Mouse (Mus musculus) lung, postnatal 25 days (tissue): ENCODE results near the gene Camk1.
A peak's percentile ranks its signal among the peaks of the same experiment; 100 is the strongest.

Source experiments
- DNase-seq: peaks from one replicate; pipeline ENCODE4 v3.0.0; 2022; ENCODE audit warnings: low spot score

The Camk1 gene

DNA sequence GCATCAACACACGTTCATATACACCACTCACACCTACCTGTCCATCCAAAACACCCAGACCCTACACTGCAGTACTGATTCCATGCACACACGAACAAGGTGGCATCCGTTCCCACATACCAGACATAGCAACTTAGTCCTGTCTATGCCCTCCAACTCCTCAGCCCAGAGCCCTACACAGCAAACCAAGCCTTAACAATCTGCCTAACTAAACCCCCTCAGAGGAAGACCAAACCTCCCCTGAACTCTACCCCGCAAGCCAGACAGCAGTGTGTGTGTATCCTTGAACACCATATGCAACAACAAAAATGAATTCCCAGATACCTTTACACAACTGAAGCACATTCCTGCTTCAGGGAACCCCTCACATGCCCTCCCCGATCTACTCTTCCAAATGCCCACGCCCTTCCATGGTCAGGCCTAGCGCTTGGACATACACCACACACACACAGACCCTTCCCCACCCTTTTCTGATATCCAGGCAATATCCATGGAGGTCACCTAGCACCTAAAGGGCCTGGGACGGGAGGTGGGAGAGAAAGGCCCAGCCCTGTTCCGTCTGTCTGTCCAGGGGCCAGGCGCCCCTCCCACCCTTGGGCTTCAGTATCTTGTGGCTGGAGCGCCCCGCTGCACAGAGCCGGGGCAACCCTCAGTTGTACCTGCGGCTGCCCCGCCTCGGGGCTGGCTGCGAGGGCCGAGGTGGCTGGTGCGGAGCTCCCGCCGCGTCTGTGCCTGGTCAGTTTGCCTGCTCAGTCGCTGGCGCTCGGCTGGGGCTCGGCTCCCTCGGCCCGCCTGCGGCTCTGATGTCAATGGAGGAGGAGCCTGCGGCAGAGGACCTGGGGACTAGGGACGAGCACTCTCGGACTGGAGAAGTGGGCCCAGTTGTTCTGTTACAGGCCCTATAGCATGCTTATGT is at the start of gene Camk1:
Gene Camk1 (minus strand): TSS at position 808 of the 916 bp plus-strand sequence.
- peak; percentile 89 for DNase-seq

- peak; percentile 10 for DNase-seq
These were observed 48.7 kb upstream of the Camk1 start for GRCm38 (mm10) chr6:113392387-113393071.

GRCm38 (mm10) chr6:113392015-113392386 is 48.2 kb upstream of the Camk1 start:
- DNase-seq = no peak

- DNase-seq = no peak
These were observed 46.9 kb upstream of the Camk1 start for GRCm38 (mm10) chr6:113390715-113391114.

DNA sequence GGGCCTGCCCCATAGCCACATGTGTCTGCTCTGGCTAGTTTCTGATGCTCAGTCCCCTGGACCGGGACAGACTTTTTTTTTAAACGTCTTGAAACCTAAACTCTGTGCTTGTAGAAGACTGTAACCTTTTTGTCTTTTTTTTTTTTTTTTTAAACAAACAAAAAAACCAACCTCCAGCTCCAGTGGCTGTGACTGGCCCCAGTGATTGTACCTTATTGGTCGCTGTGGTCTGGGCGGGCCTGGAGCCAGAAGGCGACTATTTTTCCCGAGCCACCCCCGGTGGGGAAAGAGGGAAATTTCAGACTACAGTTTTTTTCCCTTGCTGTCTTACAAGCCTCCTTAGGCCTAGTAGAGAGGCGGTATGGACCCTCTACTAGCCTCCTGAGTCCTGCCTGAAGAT is 45.2 kb upstream of the Camk1 start, which contains the start of gene Ttll3:
Gene Ttll3 (plus strand): TSS at position 301 of the 400 bp plus-strand sequence.
- DNase-seq = no peak

DNA sequence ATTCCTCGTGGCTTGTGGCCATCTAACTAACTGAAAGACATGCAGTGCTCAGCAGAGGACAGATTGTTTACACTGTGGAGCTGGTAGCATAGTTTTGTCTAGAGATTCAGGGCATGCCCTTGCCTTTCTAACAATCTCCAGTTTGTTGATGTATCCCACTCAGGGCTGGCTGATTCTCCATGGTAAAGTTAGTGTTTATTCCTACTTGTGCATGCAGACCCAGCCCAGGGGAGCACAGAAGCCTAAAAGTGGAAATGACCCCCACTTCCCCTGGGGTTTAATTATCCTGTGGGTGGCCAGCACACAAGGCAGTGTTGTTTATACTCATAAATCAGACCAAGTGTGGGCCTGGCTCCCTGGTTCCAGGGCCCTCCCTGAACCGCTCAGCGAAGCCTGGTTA is 42.2 kb upstream of the Camk1 start:
- no peak for DNase-seq

DNA sequence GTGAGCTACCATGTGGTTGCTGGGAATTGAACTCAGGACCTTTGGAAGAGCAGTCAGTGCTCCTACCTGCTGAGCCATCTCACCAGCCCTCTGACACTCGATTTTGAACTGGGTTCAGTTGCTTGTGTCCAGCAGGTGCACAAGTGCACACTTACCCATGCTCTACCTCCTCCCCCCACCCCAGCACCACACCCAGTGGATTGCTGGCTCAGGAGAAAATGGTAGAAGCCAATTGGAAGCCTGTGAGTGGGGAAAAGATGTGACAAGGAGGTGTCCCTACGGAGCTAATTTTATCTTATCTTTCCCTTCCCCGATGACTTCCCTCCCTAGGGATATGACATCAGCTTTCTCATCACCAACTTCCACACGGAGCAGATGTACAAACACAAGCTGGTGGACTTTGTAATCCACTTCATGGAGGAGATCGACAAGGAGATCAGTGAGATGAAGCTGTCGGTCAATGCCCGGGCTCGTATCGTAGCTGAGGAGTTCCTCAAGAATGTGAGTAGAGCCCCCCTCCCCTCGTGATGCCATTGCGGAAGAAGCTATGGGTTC is 41.5 kb upstream of the Camk1 start:
- no peak for DNase-seq

DNA sequence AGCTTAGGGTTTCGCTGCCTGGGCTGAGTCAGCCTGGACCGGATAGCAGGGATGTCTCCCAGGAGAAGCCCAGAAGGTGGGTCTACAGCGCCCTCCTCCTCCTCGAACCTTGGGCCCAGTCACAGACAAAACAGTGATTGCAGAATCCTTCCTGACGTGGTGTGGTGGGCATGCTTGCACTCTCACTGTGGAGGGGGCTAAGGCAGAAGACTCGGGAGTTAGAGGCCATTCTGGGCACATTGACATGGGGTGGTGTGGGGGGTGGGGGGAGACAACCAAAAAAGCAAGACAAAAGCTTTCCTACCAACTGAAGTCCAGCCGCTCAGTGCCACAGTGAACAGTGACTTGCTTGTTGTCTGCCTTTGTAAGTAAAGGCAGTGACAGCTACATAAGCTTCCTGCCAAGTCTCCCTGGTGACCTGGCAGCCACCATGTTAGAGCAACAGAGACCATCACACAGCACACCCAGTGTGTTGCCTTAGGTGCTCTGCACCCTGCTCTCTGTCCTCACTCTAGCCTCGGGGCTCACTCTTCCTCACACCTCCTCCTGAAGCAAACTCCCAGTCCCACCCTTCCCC is 40.7 kb upstream of the Camk1 start:
- no peak for DNase-seq

DNA sequence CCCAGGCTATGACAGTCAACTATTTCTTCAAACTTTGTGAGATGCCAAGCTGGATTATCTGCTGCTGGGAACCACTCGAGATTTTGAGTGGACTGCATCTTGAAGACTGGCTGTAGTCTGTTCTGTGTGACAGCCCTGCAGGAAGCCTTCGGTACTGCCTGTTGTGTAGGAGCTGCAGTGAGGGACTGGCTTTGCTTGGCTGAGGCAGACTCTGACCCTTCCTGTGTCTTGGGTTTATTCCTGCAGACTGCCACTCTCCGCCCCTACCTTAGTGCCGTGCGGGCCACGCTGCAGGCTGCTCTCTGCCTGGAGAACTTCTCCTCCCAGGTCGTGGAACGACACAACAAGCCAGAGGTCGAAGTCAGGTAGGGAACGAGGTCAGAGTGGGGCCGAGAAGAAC is 36.7 kb upstream of the Camk1 start:
- DNase-seq = no peak

DNA sequence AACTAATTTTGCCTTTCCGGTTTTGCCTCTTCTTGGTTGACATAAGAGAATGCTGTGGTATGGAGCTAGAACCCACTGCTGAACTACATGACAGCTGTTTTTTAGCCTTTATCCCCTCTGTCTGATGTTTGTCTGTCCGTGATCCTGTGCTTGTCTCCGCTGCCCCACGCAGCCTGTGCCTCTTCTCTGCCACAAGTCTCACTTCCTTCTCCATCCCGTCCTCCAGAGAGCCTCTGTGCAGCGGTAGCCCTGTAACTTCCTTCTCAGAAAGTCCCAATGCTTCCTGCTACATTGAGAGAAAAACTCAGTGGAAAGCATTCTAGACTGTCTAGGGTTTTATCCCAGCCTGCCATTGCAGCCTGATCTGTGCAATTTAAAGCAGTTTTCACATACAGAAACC is 35.5 kb upstream of the Camk1 start:
- DNase-seq = no peak

DNA sequence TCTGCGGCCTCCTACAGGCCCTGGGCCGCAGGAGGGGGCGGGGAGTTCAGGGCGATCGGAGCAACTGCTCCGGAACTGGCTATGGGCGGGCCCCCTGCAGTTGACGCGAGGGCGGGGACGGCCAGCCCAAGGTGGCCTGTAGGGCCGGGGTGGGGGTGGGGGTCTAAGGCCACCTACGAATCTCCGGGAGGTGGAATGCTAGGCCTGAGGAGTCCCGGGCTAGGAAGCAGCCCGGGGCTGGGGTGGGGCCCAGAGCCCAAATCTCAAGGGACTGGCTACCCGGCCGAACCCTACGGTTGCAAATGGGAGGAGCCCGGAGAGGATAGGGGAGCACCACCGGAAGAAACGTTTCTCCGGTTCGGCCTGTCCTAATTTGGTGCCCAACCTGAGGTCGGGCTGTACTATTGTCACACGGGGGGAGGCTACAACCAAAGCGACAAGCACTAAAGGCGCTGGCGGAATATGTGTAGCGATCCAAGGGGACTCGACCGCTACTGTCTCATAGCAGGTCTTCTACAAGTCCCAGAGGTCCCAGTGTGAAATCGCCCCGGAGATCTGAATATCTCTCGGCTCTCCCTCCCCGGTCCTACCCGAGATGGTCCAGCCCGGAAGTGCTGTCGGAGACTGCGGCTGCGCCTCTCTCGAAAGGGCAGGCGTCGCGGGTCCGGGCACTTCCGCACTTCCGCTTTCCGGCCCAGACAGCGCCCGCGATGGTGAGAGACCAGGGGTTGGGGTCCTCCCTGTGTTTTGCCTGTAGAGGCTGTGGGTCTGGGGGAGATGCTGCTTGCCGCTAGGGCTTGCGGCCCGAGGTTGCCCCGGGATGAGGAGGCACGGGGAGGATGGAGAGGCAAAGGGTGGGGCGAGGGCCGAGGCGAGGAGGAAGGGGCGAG is 34.0 kb upstream of the Camk1 start, which contains the start of the genes Tada3 and Arpc4:
Gene Tada3 (minus strand): TSS at position 388 of the 890 bp plus-strand sequence.
Gene Arpc4 (plus strand): TSS at position 620 of the 890 bp plus-strand sequence.
- peak; percentile 94 for DNase-seq

- DNase-seq = no peak
These were observed 33.4 kb upstream of the Camk1 start for GRCm38 (mm10) chr6:113377172-113377495.

DNA sequence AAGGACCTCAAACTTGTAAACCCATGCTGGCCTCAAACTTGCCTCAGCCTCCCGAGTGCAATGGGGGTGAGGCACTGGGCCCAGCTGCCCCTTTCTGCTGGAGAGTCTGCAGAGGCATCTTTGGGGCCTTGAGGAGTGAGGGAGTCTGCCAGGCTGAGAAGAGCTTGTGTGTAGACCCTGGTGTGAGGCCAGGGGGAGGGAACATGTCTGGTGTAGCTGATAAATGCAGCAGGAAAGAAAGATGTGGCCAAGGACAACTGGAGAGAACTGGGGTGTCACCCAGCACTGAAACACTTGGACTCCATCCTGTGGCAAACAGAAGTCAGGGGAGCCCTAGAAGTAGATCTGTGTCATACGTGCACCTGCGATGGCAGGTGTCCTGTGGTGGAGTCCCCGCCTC is 29.7 kb upstream of the Camk1 start:
- DNase-seq = no peak

GRCm38 (mm10) chr6:113370194-113370929 is 26.6 kb upstream of the Camk1 start:
- no peak for DNase-seq

DNA sequence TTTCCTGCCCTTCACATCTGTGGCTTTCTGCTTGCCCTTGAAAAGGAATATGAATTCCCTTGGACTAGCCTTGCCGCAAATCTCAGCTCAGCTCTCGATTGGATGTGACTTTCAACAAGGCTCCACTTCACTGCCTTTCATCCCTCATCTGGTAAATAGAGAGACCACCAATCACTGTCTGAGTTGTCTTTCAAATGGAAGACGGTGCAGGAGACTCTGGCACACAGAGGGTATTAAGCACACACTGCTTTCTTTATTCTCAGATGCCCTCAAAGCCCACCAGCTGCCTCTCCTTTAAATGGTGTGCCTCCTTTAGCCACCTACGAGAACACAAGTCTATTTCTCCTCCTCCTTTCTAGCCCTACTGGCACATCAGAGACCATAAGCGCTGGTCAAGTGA is 24.8 kb upstream of the Camk1 start:
- no peak for DNase-seq

DNA sequence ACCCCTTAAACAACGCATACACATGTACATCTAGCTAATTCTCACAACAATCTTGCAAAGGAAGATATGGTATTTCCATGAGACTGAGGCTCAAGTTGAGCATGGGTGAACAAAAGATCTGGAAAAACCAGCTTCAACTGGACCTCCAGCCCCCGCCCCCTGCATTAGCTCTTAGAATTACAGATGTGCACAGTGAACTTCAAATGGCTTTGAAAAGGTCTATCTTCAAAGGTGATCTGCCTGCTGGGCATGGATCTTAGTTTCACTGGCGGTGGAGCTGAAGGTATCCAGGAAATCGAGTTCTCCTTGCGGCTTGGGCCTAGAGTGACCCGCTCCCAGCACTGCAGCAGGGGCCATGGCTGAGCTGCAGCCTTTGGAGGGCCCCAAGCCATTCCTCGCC is 24.3 kb upstream of the Camk1 start:
- DNase-seq = no peak

GRCm38 (mm10) chr6:113367574-113367973 is 23.8 kb upstream of the Camk1 start:
- DNase-seq = no peak

DNA sequence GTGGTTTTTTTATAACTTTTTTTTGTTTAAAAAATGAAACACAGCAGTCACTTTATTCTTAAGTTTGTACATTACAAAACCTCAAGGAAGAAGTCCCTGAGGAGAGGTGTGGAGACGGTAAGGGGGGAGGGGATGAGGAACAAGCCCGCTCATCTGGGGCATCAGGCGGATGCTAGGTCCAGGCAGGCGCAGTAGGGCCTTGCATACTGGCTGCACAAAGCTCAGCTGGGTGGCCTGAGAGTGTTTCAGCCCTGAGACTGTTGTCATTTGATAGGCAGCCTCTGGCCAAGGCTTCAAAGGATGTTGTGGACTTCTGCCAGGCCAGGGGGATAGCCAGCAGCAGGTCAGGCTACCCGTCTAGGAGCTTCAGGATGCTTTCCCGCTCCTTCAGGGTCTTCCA is 22.9 kb upstream of the Camk1 start:
- DNase-seq = no peak

DNA sequence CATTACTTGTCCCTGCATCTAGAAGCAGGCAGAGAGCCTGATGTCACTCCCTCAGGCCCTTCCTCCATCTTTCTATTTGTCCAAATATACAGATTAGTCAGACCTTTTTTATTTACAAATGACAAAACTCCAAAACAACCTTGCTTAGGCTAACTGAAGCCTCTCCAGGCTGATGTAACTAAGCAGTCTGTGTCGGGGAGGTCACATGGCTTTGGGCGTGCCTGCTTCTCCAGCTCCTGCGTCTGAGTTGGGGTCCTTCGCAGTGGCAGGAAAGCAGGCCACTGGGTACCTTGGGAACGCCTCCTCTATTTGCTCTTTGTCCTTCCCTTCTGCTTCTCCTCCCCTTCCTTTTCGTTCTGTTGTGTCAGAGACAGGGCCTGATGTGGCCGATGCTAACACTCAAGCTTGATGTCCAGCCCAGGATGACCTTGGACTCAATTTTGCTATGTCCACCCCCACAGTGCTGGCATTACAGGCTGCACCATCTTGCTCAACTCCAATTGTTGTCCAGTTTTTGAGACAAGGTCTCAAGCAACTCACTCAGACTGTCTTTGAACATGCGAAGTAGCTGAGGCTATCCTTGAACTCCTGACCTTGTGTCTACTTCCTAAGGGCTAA is 20.8 kb upstream of the Camk1 start:
- no peak for DNase-seq

DNA sequence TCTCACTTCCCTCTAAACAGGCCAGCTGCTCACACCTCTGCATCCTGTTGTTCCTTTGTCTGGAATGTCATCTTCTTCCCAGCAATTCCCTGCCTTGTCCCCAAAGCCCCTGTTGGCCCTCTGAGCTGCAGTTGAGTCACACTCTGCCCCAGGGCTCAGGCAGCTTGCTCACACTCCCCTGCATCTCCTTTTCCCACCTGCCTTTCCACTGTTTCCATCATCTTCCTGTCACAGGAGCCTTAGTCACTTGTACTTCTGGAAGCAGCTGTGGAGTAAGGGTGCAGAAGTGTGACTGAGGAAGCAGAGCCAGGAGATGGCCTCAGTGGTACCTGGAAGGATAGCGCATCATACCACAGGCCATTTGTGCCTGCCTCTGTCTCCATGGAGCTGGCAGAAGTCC is 18.5 kb upstream of the Camk1 start:
- no peak for DNase-seq
